Mouse (Mus musculus): ENCODE results near the gene Svs3b.

GRCm38 (mm10) chr2:164210892-164211291 lies 45.5 kb downstream of the Svs3b start:
- no peak for TF ChIP-seq POLR2A (IDR thresholded peaks at IDR 0.05; ENCODE audit: low read depth, low read length)
- peak; percentile 99 for TF ChIP-seq EP300 (IDR thresholded peaks at IDR 0.05; ENCODE audit: low read length)
- TF ChIP-seq GABPA (IDR thresholded peaks at IDR 0.05; ENCODE audit: insufficient replicate concordance, low read depth, low read length) = no peak
- TF ChIP-seq CTCF (conservative IDR thresholded peaks at IDR 0.05 in 1 of 2, IDR thresholded peaks at IDR 0.05 in 1 of 2; ENCODE audit: low read depth in 2 of 2, low read length in 2 of 2) = no peak
- no peak for TF ChIP-seq ZKSCAN1 (IDR thresholded peaks at IDR 0.05; ENCODE audit: borderline replicate concordance, low read depth, low read length)
- TF ChIP-seq NELFE (IDR thresholded peaks at IDR 0.05; ENCODE audit: low read depth, low read length) = no peak
- no peak for TF ChIP-seq HCFC1 (IDR thresholded peaks at IDR 0.05; ENCODE audit: low read depth, low read length)
- peak; percentile 100 for TF ChIP-seq JUND (conservative IDR thresholded peaks at IDR 0.05; ENCODE audit: low read depth, low read length)
- no peak for TF ChIP-seq MAZ (IDR thresholded peaks at IDR 0.05; ENCODE audit: low read depth, low read length)

Measured in CH12.LX (cell line).